Mouse (Mus musculus) stomach, postnatal 0 days (tissue): Measurements from ENCODE around the gene Sipa1l1. TPM values are rescaled to one million over a fixed set of nuclear protein-coding genes. Genes with fewer than 3 reads are reported as not detected.
"Not testable (repeated sequence)": the region's sequence is repeated elsewhere in the genome, so short reads cannot be mapped to it uniquely, and the experiment has no call there.

Experiments used
- ATAC-seq: fragments of 200-750 bp; cut with Nextera tagmentation; 2 replicates; pipeline ENCODE4 v1.8.0; 2017; ENCODE audit not compliant: low FRiP score, low TSS enrichment
- DNase-seq: peaks from one replicate; pipeline ENCODE4 v3.0.0-alpha.2; 2016; ENCODE audit warnings: low spot score
- H3K27ac ChIP-seq: fragments of 300-500 bp; sonication (generic); replicated peaks from 2 replicates; pipeline ENCODE4 v1.5.1; 2014; ENCODE audit warnings: mild to moderate bottlenecking, control low read depth
- H3K27me3 ChIP-seq: fragments of 300-500 bp; sonication (generic); 2 replicates; pipeline ENCODE4 v1.6.1; 2014; ENCODE audit warnings: low read length; ENCODE audit not compliant: control insufficient read depth, insufficient read depth
- H3K36me3 ChIP-seq: fragments of 300-500 bp; sonication (generic); 2 replicates; pipeline ENCODE4 v1.6.1; 2014; ENCODE audit warnings: low read length, mixed read lengths; ENCODE audit not compliant: control insufficient read depth, insufficient read depth
- H3K4me1 ChIP-seq: fragments of 300-500 bp; sonication (generic); replicated peaks from 2 replicates; pipeline ENCODE4 v1.6.1; 2014; ENCODE audit warnings: antibody characterized with exemption; ENCODE audit not compliant: control insufficient read depth, insufficient read depth
- H3K4me2 ChIP-seq: fragments of 300-500 bp; sonication (generic); replicated peaks from 2 replicates; pipeline ENCODE4 v1.6.1; 2014; ENCODE audit warnings: low read depth, mild to moderate bottlenecking, control low read depth, moderate library complexity
- H3K4me3 ChIP-seq: fragments of 300-500 bp; sonication (generic); 2 replicates; pipeline ENCODE4 v1.5.1; 2014; ENCODE audit warnings: low read depth, low read length, control low read depth
- H3K9ac ChIP-seq: fragments of 300-500 bp; sonication (generic); 2 replicates; pipeline ENCODE4 v1.6.1; 2014; ENCODE audit warnings: mild to moderate bottlenecking, low read length, control low read depth, mixed read lengths
- H3K9me3 ChIP-seq: fragments of 300-500 bp; sonication (generic); 2 replicates; pipeline ENCODE4 v1.6.1; 2016; ENCODE audit warnings: low read length; ENCODE audit not compliant: control insufficient read depth
- CTCF ChIP-seq: IDR thresholded peaks from 2 replicates; pipeline ENCODE4 v1.5.1; 2016; ENCODE audit warnings: antibody characterized with exemption, low read depth, mild to moderate bottlenecking, moderate library complexity
- EP300 ChIP-seq: optimal IDR thresholded peaks from 2 replicates; pipeline ENCODE3; 2016; ENCODE audit warnings: antibody characterized with exemption
- WGBS: fragments of 180-500 bp; shearing (Covaris S2); extraction: QIAGEN DNeasy Blood & Tissue Kit; methylation state at CpG from one replicate; pipeline ENCODE4 v1.1.7; 2014; 5-methylcytosine and 5-hydroxymethylcytosine counted together
- polyA plus RNA-seq: library from polyadenylated mRNA; unstranded; fragments of >200 nt; fragmentation: Nextera tagmentation; extraction: Ambion mirVana; gene quantifications from 2 replicates; pipeline ENCODE4 v1.2.1, GENCODE M21; 2015

The Sipa1l1 gene
- polyA plus RNA-seq, 1 experiment from 2014 or later = 9.2 TPM

GRCm38 (mm10) chr12:82170461-82171279 is 1.6 kb downstream of the Sipa1l1 start:
- no peaks in the 10 kb centered on the region for H3K36me3 ChIP-seq
- peak overlapping the region; percentile 93 for H3K4me2 ChIP-seq
- DNase-seq = peak; percentile 26
- no peaks in the 10 kb centered on the region; the same call in 1 of the 2 replicates for H3K4me1 ChIP-seq
- 1% methylated on average over 29 of the region's 29 CpGs for WGBS
- peak overlapping the region; percentile 95 for H3K27ac ChIP-seq
- H3K9me3 ChIP-seq = no peaks in the 10 kb centered on the region
- no peaks in the 10 kb centered on the region for H3K27me3 ChIP-seq
- peak overlapping the region; percentile 92 for H3K9ac ChIP-seq
- peak overlapping the region; percentile 89 for H3K4me3 ChIP-seq
- no peak for TF ChIP-seq EP300
- no peak for ATAC-seq

GRCm38 (mm10) chr12:82171591-82171990 is 2.5 kb downstream of the Sipa1l1 start:
- WGBS = 19% methylated on average over 10 of the region's 10 CpGs
- H3K9ac ChIP-seq = 0 out of 2 replicates have a peak overlapping the region, but pooled peaks have one; percentile 13
- H3K4me3 ChIP-seq = peak overlapping the region; percentile 89
- no peaks in the 10 kb centered on the region for H3K36me3 ChIP-seq
- no peaks in the 10 kb centered on the region; the same call in 1 of the 2 replicates for H3K4me1 ChIP-seq
- no peaks in the 10 kb centered on the region for H3K9me3 ChIP-seq
- H3K27me3 ChIP-seq = no peaks in the 10 kb centered on the region
- TF ChIP-seq EP300 = no peak
- peak; percentile 73 for TF ChIP-seq CTCF
- ATAC-seq = no peak
- H3K27ac ChIP-seq = no peak overlapping the region
- peak; percentile 64 for DNase-seq
- peak overlapping the region; percentile 93 for H3K4me2 ChIP-seq

- Histone ChIP-seq H3K4me2 (no peak overlapping the region), H3K4me3 (no peak overlapping the region), H3K9ac (no peak overlapping the region), H3K9me3 (no peaks in the 10 kb centered on the region), H3K4me1 (no peaks in the 10 kb centered on the region; the same call in 1 of the 2 replicates), H3K27ac (no peak overlapping the region), H3K36me3 (no peaks in the 10 kb centered on the region), H3K27me3 (no peaks in the 10 kb centered on the region)
- no peak for ATAC-seq
- no peak for DNase-seq
- TF ChIP-seq EP300 (no peak), CTCF (no peak)
- WGBS = 83% methylated on average over 1 of the region's 1 CpGs
Observed at GRCm38 (mm10) chr12:82173623-82174022, 4.5 kb downstream of the Sipa1l1 start.

GRCm38 (mm10) chr12:82175709-82176108 is 6.6 kb downstream of the Sipa1l1 start:
- 63% methylated on average over 3 of the region's 3 CpGs for WGBS
- peak; percentile 12 for DNase-seq

GRCm38 (mm10) chr12:82178636-82179035 is 9.5 kb downstream of the Sipa1l1 start:
- 0 out of 2 replicates have a peak, but pooled peaks cover 2% of the 10 kb centered on the region for H3K36me3 ChIP-seq
- 83% methylated on average over 4 of the region's 4 CpGs for WGBS
- peak; percentile 7 for DNase-seq
- H3K9ac ChIP-seq = no peak overlapping the region
- no peaks in the 10 kb centered on the region for H3K4me1 ChIP-seq
- no peak overlapping the region for H3K4me2 ChIP-seq
- TF ChIP-seq EP300 = no peak
- TF ChIP-seq CTCF = no peak
- H3K27ac ChIP-seq = no peak overlapping the region
- no peak overlapping the region for H3K4me3 ChIP-seq
- ATAC-seq = no peak
- H3K27me3 ChIP-seq = no peaks in the 10 kb centered on the region
- no peaks in the 10 kb centered on the region for H3K9me3 ChIP-seq

More at GRCm38 (mm10) chr12:82175709-82176108, 6.6 kb downstream of the Sipa1l1 start:
- Histone ChIP-seq H3K9me3 (no peaks in the 10 kb centered on the region), H3K36me3 (no peaks in the 10 kb centered on the region), H3K9ac (no peak overlapping the region), H3K27ac (no peak overlapping the region), H3K4me1 (no peaks in the 10 kb centered on the region; the same call in 1 of the 2 replicates), H3K27me3 (no peaks in the 10 kb centered on the region), H3K4me2 (no peak overlapping the region), H3K4me3 (no peak overlapping the region)
- ATAC-seq = no peak
- TF ChIP-seq CTCF = no peak
- TF ChIP-seq EP300 = no peak

- ATAC-seq = no peak
- no peak overlapping the region for H3K4me3 ChIP-seq
- 87% methylated on average over 4 of the region's 4 CpGs for WGBS
- no peak overlapping the region for H3K4me2 ChIP-seq
- H3K9me3 ChIP-seq = no peaks in the 10 kb centered on the region
- 0 out of 2 replicates have a peak, but pooled peaks cover 2% of the 10 kb centered on the region for H3K36me3 ChIP-seq
- peak; percentile 8 for DNase-seq
- H3K27ac ChIP-seq = no peak overlapping the region
- no peak overlapping the region for H3K9ac ChIP-seq
- no peaks in the 10 kb centered on the region for H3K4me1 ChIP-seq
- H3K27me3 ChIP-seq = no peaks in the 10 kb centered on the region
- TF ChIP-seq CTCF (no peak), EP300 (no peak)
Observed at GRCm38 (mm10) chr12:82179626-82180025, 10.5 kb downstream of the Sipa1l1 start.

GRCm38 (mm10) chr12:82186156-82186555 is 17.0 kb downstream of the Sipa1l1 start:
- not testable (repeated sequence) for DNase-seq, H3K36me3 ChIP-seq, ATAC-seq, H3K4me3 ChIP-seq, H3K27me3 ChIP-seq, H3K27ac ChIP-seq, H3K9me3 ChIP-seq, H3K4me2 ChIP-seq, H3K9ac ChIP-seq
- peaks cover 21% of the 10 kb centered on the region for H3K4me1 ChIP-seq
